Mouse (Mus musculus): Measurements from ENCODE around the gene Tcp11l2. TPM values are rescaled to one million over a fixed set of nuclear protein-coding genes. Genes with fewer than 3 reads are reported as not detected.

Gene Tcp11l2
- total and polyA plus RNA-seq, 3 experiments, result 0.81 to 4.3 TPM; not detected in 1

DNA sequence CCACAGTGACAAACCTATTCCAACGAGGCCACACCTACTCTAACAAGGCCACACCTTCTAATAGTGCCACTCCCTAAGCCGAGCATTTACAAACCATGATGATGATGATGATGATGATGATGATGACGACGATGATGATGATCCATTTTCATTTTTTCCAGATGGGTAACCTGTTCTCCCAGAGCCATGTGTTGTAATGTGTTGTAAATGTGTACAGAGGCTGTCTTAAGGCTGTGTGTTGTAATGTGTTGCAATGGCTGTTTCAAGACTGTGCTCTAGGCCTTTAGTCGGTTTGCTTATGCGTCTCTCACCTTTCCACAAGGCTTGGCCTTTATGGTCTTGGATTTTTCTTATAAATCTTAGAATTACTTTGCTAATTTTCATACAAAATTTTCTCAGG is 85.7 kb downstream of the Tcp11l2 start:
- no peaks in the 10 kb centered on the region for H3K4me1 ChIP-seq (ENCODE audit: control insufficient read depth in 1 of 2, insufficient read depth in 2 of 2, low read length in 2 of 2)
- no peaks in the 10 kb centered on the region for H3K27me3 ChIP-seq (ENCODE audit: control insufficient read depth in 1 of 2, insufficient read depth in 2 of 2, low read length in 2 of 2)
- H3K79me2 ChIP-seq (ENCODE audit: control insufficient read depth, insufficient read depth, low read length, poor library complexity), result no peaks in the 10 kb centered on the region
- no peak overlapping the region for H3K4me3 ChIP-seq (ENCODE audit: control insufficient read depth in 1 of 2, insufficient read depth in 1 of 2, low read depth in 2 of 2, low read length in 2 of 2)
- H3K36me3 ChIP-seq (ENCODE audit: control insufficient read depth in 1 of 2, insufficient read depth in 2 of 2, low read length in 2 of 2), result peaks cover 0 to 8% of the 10 kb centered on the region in 2 experiments; a peak in 2 of 4 replicates
- TF ChIP-seq MXI1 (IDR thresholded peaks at IDR 0.05; ENCODE audit: low read depth, low read length) (no peak), SIN3A (IDR thresholded peaks at IDR 0.05; ENCODE audit: low read length) (no peak), TCF12 (IDR thresholded peaks at IDR 0.05; ENCODE audit: low read depth, low read length) (no peak), GABPA (IDR thresholded peaks at IDR 0.05; ENCODE audit: low read depth, low read length) (no peak), MYC (IDR thresholded peaks at IDR 0.05; ENCODE audit: low read depth, low read length) (no peak), ETS1 (IDR thresholded peaks at IDR 0.05; ENCODE audit: low read depth, low read length) (no peak), TBP (IDR thresholded peaks at IDR 0.05; ENCODE audit: low read depth, low read length) (no peak), ELF1 (IDR thresholded peaks at IDR 0.05; ENCODE audit: low read depth, low read length) (no peak), MEF2A (IDR thresholded peaks at IDR 0.05; ENCODE audit: extremely low read depth, insufficient replicate concordance, low read depth, low read length, poor library complexity, severe bottlenecking) (no peak), POLR2AphosphoS2 (IDR thresholded peaks at IDR 0.05; ENCODE audit: low read length) (no peak), NELFE (IDR thresholded peaks at IDR 0.05; ENCODE audit: low read depth, low read length) (no peak), RCOR1 (IDR thresholded peaks at IDR 0.05; ENCODE audit: low read depth, low read length) (no peak), JUND (IDR thresholded peaks at IDR 0.05; ENCODE audit: low read depth, low read length) (no peak), UBTF (IDR thresholded peaks at IDR 0.05; ENCODE audit: borderline replicate concordance, insufficient read depth, low read depth, low read length) (no peak), ZMIZ1 (IDR thresholded peaks at IDR 0.05; ENCODE audit: low read depth, low read length) (no peak), ZNF384 (IDR thresholded peaks at IDR 0.05; ENCODE audit: low read depth, low read length) (no peak), MAZ (IDR thresholded peaks at IDR 0.05; ENCODE audit: low read depth, low read length) (no peak)
- no peak overlapping the region for H3K27ac ChIP-seq (ENCODE audit: control insufficient read depth, low read depth, low read length)
- no peak overlapping the region for H3K9ac ChIP-seq (ENCODE audit: control insufficient read depth, low read depth, low read length, poor library complexity, severe bottlenecking)
- no peaks in the 10 kb centered on the region for H3K9me3 ChIP-seq (replicated peaks; ENCODE audit: insufficient read depth, low read length)
- no peak for DNase-seq (ENCODE audit: low read depth, low spot score)

Other genes starting within 250 kb of the Tcp11l2 start
- 0.92 and 1.1 TPM in 2 replicates for gene Nuak1, start 136.0 kb upstream of the Tcp11l2 start, total RNA-seq (2012; rRNA removed)
- 1 to 10 TPM in 1 of 2 experiments, not detected in 1; 2.2 TPM for gene Nuak1, start 136.0 kb upstream of the Tcp11l2 start, polyA plus RNA-seq (2012; ENCODE audit: insufficient read depth in 1 of 2, insufficient read length in 2 of 2, low read depth in 1 of 2, low replicate concordance in 2 of 2, missing spikeins in 1 of 2)
- 1.0 TPM in 2 replicates for gene Ckap4, start 42.6 kb upstream of the Tcp11l2 start, total RNA-seq (2012; rRNA removed)
- gene Ckap4, start 42.6 kb upstream of the Tcp11l2 start, polyA plus RNA-seq (2012; ENCODE audit: insufficient read depth in 1 of 2, insufficient read length in 2 of 2, low read depth in 1 of 2, low replicate concordance in 2 of 2, missing spikeins in 1 of 2), result 1 to 10 TPM in 1 of 2 experiments, not detected in 1; 5.2 TPM
- gene Polr3b, start 45.7 kb downstream of the Tcp11l2 start, total RNA-seq (2012; rRNA removed), result 19.8 and 20.6 TPM in 2 replicates
- gene Polr3b, start 45.7 kb downstream of the Tcp11l2 start, polyA plus RNA-seq (2012; ENCODE audit: insufficient read depth in 1 of 2, insufficient read length in 2 of 2, low read depth in 1 of 2, low replicate concordance in 2 of 2, missing spikeins in 1 of 2), result 10 to 100 TPM in 1 of 2 experiments, not detected in 1; 24.2 TPM
- gene Rfx4, start 179.4 kb downstream of the Tcp11l2 start, total RNA-seq (2012; rRNA removed), result not detected in 2 replicates
- gene Rfx4, start 179.4 kb downstream of the Tcp11l2 start, polyA plus RNA-seq (2012; ENCODE audit: insufficient read depth in 1 of 2, insufficient read length in 2 of 2, low read depth in 1 of 2, low replicate concordance in 2 of 2, missing spikeins in 1 of 2), result not detected

Data from MEL (cell line).